Mouse (Mus musculus) T-helper 17 cell (primary cell): ENCODE data around the gene Med15.

Source experiments
- in situ Hi-C, 2 experiments: fragments of 300-600 bp; cut with MboI, MseI; formaldehyde crosslinking; loops; 1 replicate in 1 of 2; 2 replicates in 1 of 2; pipeline ENCODE4 v1.15.1; 2025; ENCODE audit warnings: high pct_unique_total_duplicates in 2 of 2

The Med15 gene

DNA sequence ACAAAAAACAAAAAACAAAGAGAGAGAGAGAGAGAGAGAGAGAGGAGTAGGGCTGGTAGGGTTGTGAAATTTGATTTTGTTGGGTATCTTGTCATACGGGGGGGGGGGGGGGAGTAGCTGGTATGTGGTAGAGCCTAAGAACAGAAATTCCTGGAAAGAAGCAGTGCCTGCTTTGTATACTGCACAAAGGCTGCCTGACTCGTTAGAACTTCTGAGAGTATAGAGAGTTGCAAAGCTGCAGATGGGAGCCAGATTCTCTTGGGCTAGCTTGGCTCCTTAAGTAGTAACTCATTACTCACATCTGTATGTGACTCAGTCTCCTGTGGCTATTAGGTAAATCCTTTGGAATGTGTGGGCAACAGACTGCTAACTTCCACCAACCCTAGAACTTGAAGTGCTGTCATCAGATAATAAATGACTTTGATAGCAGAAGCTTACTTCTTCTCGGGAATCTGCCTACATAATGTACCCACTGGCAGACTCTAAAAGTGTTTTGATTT, at the start of gene Med15:
TSS of gene Med15 (minus strand) at position 51 of the 500 bp plus-strand sequence.
- in situ Hi-C loops = loop anchor here in 1 of 2 experiments (5.0 kb wide), 1 partner anchor 74 kb away; no protein-coding TSS in a partner anchor

DNA sequence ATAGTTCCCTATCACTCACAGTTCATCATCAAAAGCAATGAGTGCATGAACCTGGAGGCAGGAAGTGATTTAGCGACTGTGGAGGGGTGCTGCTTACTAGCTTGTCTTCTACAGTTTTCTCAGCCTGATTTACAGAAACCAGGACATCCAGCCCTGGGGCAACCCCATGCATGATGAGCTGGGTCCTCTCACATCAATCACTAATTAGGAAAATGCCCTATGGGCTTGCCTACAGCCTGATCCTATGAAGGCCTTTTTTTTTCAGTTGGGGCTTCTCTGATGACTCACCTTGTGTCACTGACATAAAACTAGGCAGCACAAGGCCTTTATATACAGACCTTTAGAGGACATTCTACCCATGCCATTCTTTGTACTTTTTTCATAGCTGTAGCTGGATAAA, 47.0 kb upstream of the Med15 start:
- in situ Hi-C loops = no loop called here

DNA sequence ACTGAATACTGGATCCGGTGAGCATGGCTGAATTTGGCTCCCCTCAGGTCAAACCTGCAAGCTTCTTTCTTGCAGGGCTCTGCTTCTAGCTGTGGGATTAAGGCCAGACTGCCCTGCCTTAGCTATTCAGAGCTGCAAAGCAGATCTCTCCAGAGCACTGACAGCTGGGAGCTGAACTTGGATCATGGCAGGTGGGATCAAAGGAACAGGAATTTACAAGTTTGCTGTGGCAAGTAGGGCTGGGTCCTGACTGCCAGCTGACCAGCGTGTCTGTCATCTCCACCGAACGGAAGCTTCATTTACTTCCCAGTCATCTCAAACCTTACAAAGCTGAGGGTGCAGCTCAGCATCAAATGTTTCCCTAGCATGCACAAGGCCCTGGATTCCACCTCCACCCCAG, 45.5 kb upstream of the Med15 start:
- in situ Hi-C loops = no loop called here

DNA sequence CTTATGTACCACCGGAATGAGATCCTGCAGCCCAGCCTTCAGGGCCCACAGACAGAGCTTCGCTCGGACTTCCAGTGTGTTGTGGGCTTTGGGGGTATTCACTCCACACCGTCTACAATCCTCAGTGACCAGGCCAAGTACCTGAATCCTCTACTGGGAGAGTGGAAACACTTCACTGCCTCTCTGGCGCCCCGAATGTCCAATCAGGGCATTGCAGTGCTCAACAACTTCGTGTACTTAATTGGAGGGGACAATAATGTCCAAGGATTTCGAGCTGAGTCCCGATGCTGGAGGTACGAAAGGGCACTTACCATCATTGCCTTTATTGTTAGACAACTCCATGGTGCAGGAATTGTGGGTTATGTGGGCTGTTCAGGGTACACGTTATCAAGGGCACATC, 44.1 kb upstream of the Med15 start:
- in situ Hi-C loops = no loop called here

DNA sequence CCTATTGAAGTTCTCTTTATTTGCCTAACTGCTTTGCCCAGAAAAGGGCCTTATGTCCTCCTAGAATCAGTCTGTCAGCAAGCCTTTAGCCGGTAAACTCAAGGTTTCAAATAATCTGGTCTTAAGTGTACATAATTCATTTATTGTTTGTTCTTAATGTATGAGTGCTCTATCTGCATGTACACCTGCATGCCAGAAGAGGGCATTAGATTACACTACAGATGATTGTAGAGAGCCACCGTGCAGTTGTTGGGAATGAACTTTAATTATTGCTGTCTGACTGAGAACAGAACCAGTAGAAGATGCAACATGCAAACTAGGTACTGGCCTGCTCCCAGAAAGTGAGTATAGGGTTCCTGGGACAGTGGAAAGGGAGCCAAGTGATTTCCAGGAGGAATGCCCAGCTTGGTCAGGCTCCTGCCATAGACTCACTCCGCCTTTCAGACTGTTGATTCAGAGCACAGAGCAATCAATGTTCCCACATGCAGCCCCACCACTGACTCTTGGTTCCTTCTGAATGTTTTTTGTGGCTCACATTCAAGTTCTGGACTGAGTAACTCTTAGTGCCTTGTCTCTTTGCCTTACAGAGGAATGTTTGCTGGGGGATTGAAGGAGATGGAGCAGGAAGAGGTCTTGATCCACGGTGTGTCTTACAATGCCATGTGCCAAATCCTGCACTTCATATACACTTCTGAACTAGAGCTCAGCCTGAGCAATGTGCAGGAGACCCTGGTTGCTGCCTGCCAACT, 38.6 kb upstream of the Med15 start:
- in situ Hi-C loops = no loop called here

DNA sequence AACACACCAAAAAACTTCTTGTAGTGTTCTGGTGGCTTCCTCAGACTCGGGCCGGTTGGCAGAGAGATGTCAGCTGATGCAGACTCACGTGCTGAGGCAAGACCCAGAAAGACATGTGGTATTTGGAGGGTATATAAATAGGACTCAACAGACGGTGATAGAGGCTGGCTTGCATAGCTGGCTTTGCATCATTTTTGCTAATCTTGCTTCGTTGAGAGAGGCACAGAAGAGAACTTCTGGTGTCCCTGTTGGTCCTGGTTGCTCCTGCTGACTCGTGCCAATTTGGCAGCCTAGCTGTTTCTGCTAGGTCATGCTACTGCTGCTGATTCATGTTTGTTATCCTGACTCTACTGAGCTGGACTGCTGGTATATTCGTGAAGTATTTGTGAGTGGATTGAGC, 36.1 kb upstream of the Med15 start:
- in situ Hi-C loops = no loop called here

DNA sequence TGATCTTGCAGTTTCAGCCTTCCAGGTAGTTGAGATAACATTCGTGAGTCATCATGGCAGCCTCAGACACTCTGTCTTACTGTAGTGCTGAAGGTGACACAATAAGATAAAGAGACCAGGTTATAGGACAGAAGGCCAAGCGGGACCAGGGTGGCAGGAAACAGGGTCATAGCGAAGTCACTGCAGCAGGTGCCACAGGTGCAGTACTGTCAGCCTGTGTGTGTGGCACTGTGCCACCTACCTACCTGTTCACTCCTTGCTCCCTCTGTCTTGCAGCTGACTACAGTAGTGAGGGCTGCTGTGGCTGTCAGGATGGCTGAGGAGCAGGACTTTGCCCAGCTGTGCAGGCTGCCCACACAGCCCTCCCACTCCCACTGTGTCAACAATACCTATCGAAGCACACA, 31.4 kb upstream of the Med15 start:
- in situ Hi-C loops = no loop called here

DNA sequence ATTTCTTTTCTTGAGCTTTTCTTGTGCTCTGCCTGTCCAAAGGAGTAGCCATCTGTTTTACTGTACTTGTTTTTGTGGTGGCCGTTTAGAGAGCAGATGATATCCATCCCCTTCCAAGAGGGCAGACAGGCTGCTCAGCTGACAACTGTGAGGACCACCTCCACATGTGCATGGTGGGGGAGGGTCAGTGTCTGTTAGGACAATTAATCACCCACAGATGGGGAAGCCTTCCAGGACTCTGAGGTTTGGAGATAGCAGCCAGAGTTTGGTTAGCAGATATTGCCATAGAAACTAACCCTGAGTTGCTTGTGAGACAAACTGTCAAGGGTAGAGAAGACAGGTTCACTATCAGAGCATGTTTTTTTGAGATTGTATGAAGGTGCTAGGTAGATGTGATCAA, 28.4 kb upstream of the Med15 start:
- in situ Hi-C loops = no loop called here

DNA sequence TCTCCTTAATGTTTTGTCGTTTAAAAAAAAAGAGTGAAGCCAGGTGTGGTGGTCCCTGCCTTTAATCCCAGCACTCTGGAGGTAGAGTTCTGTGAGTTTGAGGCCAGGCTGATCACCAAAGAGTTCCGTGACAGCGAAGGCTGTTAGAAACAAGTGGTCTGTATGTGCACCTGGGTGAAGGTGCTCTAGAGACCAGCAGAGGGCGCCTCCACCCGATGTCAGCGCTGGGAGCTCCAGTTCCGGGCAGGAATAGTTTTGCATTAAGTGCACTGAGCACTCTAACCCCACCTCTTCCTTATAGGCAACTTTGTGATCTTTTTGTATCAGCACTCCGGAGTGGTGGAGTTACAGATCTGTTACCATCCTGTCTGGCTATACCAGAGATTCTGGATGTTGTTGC, 28.0 kb upstream of the Med15 start:
- in situ Hi-C loops = no loop called here

DNA sequence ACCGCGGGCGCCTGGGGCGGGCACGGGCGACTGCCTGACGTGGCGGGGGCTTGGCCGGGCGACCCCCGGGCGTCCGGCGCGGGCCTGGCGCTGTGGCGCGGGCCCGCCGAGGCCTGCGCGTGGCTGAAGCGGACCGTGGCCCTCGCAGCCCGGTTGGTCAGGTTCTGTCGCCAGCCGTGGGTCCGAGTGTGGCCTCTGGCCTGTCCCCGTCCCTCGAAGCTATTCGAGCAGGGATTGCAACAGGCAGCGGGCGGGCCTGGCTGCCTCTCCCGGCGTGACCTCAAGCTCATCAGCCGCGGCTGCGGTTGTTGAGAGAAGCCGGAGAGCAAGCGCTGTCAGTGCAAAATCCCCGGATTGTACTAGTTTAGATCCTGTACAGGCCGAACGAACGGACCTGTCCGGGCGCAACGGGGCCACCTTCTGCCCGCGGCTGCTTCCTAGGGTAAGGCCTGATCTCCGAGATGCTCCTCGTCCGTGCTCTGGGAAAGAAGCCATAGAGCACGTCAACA, 27.2 kb upstream of the Med15 start:
- in situ Hi-C loops = no loop called here

DNA sequence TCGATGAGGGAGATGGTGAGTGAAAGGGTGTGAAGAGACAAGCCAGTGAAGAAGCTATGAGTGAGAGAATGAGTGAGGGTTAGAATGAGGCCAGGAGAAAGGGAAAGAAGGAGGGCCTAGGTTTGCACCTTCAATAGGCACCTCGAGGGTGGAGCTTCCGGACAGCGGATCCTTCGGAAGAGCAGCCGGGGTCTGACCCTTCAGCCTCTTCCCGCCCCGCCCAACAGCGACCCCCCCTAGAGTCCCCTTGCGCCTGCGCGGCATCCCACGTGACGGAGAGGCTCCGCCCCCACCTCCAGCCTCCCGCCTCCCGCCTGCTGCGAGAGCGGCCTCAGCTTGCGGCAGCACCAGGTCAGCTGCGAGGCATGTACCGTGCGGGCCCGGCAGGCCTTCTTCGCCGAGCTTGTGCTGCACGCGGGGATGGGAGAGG, 26.7 kb upstream of the Med15 start, which contains the start of gene Klhl22:
TSS of gene Klhl22 (plus strand) at position 275 of the 430 bp plus-strand sequence.
- in situ Hi-C loops = no loop called here

DNA sequence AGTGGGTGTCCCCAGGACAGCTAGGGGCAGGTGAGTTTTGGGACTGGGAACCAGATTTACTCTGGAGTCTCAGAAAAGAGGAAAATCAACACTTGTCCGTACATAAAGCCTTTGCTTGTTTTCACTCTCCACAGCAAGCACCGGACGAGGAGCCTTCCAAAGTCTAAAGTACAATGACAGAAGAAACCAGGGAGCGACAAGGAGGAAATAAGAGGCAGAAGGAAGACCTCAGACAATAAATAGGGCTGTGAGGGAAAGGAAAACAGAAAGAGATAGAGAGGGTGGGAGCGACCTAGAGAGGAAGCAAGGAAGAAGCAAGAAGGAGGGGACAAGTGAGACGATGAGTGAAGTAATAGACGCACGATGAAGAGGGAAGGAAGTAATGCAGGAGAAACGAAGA, 26.2 kb upstream of the Med15 start:
- in situ Hi-C loops = no loop called here

DNA sequence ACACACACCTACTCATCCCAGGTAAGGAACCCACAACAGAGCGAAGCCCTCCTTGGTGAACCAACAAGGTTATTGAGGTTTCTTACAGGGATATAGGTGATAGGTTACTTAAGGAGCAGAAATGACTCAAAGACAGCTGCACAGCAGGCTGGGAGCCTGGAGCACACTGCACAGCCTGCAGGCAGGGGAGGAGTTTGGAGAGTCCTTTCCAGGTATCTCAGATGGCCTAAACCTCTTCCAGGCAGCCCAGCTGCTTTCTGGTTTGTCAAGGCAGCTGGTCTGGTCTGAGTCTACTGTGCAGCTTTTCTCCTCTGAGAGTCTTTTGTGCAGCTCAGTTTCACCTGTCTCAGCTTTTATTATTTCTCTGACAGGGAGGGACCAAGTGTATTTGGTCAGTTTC, 25.1 kb upstream of the Med15 start:
- in situ Hi-C loops = no loop called here

DNA sequence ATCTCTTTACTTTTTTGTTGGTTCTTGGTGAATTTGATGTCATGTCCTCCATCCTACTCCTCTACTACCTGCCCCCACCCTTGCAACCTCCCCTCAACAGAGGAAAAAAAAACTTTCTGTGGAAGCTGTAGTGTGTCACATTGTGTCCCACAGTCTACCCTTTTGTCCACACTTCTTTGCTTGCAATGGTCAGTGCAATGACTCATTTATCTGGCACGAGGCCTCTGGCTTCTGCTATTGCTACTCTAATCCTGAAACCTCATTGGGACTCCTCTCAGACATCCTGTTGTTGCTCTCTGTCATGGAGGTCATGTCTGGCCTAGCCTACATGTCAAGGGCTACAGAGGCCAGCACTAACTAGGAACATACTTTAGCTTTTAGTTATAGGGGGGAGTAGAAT, 21.0 kb upstream of the Med15 start:
- in situ Hi-C loops = no loop called here

DNA sequence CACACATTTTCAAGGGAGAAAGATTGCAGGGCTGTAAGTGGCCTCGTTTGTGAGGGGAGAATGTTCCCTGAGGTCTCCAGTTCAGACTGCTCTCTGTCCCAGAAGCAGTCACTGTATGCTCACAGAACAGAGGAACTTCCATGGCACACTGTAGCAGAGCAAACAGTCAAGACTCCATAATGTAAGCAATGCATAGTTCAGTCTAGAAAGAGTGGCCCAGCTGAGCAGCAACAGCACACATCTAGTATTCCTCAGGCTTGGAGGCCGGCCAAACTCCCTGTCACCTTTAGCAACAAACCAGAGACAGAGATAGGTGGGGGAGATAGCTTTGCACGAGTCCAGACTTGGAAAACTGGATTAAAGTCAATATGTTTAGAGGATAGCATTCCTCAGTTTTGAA, 20.3 kb upstream of the Med15 start:
- in situ Hi-C loops = no loop called here

DNA sequence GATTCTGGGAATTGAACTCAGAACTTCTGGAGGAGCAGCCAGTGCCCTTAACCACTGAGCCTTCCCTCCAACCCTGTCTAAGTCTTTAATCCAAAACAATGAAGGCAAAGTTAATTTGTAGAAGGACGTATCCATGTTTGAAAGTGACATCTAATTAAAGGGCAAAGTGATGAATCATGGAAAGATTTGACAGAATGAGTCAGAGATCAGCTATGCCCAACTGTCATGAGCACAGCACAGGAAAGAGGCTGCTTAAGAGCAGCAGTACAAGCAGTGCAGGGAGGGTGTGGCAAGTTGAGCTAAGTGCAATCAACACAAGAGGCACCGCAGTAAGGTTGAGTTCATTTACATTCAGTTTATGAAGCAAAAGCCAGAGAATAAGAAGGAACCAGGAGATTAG, 12.4 kb upstream of the Med15 start:
- in situ Hi-C loops = no loop called here

DNA sequence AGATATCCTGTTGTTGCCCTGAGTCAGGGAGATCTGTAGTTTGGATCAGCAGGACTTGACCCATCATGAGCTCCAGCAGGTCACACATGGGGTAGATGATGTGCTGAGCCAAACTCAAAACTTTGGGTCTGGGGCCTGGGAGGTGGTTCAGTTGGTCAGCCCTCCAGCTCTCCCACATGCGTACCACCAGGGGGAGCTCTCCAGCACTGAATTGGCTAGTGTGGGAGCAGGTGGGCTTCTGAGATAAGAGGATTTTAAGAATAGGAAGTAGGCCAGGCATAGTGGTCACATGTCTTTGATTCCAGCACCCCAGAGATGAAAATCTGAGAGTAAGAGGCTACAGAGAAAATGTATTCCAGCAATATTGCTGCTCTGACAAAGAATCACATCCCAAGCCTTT, 11.8 kb upstream of the Med15 start:
- in situ Hi-C loops = no loop called here

DNA sequence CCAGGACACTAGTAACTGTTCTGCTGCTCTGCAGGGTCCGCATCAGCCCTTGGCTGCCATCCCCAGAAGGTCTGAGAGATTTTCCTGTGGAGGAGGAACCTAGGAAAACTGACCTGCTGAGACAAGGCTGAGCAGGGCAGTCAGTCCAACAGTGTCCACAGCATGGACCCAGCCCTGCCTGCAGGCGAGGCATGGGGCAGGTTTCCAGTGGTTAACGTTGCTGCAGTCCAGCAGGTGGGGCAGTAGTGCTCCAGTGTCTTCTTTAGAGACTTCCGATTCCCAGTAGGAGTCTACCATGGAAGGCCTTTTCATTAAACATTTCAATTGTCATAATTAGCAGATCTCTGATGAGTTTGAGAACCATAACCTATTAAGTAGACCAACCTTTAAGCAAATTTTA, 10.6 kb upstream of the Med15 start:
- in situ Hi-C loops = no loop called here

DNA sequence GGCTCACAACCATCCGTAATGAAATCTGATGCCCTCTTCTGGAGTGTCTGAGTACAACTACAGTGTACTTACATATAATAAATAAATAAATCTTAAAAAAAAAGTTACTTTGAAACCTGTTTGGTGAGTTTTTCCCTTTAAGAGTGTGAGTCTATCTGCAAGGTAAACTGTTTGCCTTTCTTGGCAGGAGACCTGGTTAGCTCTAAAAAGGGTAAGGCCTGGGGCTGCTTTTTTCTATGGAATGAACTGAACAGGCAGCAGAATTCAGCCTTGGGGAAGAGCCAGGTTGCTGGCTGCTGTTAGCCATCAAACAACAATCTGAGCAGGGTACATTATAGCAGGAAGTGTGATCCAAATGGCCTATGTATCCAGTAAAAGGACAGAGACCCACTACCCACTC, 10.1 kb upstream of the Med15 start:
- in situ Hi-C loops = no loop called here

DNA sequence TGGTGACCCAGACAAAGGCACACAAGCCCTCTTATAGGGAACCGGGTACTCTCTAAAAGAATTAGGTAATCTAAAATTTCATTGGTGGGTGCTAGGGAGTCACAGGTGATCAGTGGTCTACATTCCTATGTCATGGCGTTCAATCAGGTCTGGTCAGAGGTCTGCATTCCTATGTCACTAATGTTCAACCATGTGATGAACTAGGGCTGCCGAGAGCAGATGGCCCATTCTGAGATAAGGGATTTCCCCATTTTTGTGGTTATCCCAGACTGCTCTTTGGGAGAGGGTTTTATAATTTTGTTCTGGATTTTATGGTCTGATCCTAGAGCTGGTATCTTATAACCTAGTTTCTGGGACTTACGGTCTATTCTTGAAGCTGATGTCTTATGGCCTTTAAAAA, 7.4 kb upstream of the Med15 start:
- in situ Hi-C loops = no loop called here

DNA sequence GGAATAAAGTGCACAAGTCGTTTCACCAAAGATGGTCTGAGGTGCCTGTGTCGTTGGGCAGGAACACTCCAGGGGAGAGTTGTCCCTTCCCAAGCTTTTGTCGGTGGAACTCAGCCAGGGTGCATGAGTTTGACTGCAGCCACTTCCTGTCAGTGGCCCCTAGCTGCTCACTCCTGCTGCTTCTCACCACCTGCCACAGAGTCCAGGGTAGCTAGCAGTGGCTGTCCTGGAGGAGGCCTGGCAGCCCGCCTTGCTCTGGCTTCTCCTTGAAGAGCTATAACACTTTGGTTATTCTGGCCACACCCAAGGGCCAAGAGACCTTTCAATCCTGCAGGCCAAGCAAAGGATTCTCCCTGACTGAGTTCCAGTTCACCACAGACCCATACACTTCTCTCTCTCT, 3.5 kb upstream of the Med15 start:
- in situ Hi-C loops = no loop called here

DNA sequence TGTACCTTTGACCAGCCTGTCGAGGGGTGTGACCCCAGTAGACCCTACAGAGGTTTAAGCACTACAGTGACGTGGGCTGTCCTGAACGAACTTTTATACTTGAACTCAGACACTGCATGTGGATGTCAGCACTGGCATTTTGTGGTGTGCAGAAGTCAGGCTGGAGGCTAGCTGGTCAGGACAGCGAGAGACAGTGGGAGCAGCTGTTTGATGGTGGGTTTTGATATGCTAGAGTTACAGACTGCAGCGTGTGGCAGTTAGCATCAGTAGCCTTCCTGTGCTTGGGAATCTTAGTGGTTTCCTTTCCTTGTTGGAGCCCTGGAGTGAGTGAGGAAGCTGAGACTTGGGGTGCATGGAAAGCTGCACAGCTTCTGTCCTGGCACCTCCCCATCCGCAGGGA, 2.2 kb upstream of the Med15 start:
- in situ Hi-C loops = loop anchor here in 1 of 2 experiments (5.0 kb wide), 1 partner anchor 72 kb away; no protein-coding TSS in a partner anchor

DNA sequence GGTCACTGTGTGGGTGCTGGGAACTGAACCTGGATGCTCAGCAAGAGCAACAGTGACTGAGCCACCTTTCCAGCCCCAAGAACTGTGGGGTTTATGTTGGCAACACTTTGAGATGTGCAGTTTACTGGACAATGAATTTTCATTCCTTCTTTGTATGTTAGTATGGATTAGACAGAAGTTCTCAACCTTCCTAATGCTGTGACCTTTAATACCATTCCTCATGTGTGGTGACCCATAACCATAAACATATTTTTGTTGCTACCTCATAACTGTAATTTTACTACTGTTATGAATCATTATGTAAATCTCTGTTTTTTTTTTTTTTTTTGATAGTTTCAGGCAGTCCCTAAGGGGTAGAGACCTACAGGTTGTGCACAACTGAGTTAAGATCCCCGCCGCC, 955 bp upstream of the Med15 start:
- in situ Hi-C loops = loop anchor here in 1 of 2 experiments (5.0 kb wide), 1 partner anchor 74 kb away; no protein-coding TSS in a partner anchor
